Mouse (Mus musculus) brain, embryonic 18.5 days (tissue): ENCODE data around the gene Sec24b.

Experiments
- DNase-seq: peaks from one replicate; pipeline ENCODE4 v3.0.0-alpha.2; 2012; ENCODE audit warnings: low read depth, low spot score

Gene Sec24b

GRCm38 (mm10) chr3:129979510-129979909 lies 81.8 kb downstream of the Sec24b start:
- no peak for DNase-seq

DNA sequence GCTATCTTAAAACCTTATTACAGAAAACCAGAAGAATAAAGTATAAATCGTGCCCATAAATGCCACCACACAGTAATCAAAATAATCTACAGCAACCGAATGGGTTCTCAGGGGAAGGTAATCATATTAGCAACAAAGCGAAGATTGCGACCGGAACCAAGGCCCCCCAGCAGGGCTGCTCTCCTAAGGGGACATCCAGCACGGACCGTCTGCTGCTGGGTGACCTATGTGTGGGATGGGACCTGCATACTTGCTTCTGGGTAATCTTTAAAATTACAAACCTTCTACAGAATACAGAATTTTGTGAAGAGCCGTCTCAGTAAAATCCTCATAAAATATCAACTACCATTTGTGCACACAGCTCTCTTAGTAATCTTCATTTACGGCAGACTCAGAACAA lies 82.6 kb downstream of the Sec24b start:
- no peak for DNase-seq

DNA sequence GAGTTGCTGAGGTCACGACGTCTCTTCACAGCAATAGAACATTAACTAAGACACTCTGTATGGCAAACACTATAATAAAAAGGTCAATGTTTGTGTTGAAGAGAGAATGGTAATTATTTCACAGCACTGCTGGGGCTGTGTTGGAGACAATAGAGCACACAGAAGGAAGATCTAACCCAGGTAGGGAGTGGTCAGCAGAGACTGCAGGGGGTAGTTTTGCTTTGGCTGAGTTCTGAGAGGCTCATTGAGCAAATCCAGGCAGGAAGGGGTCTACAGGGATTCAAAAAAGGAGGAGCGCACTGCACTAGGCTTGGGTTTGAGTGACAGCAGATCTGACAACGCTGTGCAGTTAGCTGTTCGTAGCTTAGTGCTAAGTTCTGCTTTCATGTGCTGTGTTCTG lies 85.0 kb downstream of the Sec24b start:
- no peak for DNase-seq

DNA sequence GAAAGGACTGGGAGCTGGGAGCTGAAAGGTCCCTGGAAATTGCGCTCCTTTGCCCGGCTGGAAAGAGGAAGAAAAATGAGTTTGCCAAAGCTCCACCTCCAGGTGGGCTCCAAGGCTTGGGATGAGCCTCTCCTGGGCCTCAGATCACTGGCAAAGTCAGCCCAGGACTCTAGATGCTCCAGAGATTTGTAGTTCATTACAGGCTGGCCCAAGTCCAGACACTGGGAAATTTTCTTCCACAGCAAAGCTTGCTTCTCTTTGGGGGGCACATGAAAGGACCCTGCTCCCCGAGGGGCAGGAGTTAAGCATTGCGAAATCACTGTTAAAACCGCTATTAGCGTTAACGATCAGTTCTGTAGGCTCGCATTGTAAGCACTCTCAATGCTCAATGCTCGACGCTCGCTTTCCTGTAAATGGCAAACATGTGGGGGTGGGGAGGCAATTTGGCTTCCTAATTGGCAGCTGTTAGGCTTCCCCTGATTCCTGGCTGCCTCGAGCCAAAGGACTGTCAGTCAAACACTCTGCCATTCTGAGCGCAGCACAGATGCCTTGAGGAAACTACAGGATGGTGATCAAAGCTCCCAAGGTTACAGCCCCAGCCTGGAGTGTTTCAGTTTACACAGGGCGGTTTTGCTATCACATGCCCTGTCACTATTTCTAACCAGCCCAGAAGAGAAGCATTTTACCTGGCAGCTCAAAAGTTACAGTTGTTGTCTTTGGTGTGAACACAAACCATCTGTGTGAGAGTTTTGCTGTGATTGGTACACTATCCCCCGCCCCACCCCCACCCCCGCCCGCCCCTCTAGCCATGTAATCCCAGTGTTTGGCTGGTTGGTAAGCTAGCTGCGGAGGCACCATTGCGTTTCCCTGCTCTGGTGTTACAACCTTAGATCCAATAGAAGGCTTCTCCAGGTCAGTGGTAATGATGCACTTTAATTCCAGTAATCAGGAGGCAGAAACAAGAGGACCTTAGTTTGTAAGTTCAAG lies 90.5 kb downstream of the Sec24b start:
- DNase-seq = peak; percentile 59

DNA sequence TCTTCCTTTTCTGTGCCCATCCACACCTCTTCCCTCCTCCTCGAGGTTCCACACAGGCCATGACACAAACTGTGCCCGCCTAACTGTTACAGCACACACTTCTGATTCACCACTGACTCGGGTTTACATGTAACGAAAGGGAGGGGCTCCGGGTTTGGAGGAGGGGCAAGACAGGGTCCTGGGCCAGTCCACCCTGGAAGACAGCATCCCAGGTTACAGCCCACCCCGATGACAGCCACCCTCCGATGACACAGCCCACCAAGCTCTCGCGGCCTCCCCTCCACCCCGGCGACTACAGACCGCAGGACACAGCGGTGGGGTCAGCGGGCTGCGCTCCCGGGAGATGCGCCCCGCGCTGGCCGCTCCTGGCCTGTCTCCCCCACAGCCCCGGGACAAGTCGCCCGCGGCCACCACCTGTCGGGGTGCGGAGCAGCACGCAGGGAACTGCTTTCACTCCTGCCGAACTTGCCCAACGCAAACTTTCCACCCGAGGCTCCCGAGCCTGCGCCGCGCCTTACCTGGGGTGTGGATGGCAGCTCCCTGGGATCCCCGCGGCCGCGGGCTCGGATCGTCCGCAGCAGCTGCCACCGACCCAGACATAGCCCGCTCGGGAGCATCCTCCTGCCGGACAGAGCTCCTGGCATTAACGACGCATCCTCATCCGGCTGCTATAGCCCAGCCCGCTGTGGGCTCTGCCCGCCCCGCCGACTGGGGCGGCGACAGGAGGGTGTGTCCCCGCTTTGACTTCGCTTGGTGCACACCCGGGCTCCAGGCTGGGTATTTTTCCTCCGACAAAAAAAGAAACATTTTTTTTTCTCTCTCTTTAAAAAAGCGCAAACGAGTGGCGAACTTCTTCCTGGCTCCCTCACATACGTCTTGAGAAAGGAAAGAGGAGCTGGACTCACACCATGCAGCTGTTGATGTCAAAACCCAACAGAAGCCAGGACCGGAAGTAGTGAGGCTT lies 91.6 kb downstream of the Sec24b start, which contains the start of gene Mcub:
Mcub (minus strand) TSS at position 775 of the 964 bp plus-strand sequence.
- DNase-seq = no peak

- no peak for DNase-seq
Measured at GRCm38 (mm10) chr3:129969031-129969430, 92.3 kb downstream of the Sec24b start.

DNA sequence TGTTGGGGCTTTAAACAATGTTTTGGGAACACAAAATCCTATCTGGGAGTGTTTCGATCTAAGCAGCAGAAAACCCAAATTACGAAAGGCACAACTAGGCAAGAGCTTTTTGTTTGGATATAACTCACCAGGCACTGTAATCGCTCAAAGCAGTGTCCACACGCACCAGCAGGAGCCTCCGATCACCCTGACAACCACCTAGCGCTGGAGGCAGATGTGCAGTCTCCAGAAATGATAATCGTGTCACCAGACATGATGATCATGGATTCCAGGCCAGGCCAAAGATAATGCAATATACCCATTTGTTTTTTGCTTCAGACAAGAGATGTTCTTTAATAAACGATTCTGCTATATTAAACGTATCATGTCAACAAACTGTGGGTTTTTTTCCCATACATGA lies 93.5 kb downstream of the Sec24b start:
- DNase-seq = no peak

DNA sequence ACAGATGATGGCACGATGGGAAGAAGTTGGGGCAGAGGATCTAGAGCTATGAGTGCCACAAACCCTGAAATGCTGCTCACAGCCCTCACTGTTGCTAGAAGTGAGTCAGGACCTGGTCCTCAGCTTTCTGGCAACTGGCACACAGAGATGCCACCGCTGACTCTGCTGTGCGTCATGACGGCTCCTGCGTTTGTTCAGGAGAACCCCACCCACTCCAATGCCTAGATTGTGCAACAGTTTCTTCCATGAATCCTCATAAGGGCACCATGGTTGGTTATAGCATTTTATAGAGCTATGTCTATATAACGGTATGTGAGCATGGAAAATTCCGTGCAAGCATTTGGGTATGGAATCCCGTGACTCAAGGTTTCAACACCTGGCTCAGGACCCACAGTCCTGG lies 96.7 kb downstream of the Sec24b start:
- DNase-seq = no peak

GRCm38 (mm10) chr3:129962533-129962932 lies 98.8 kb downstream of the Sec24b start:
- no peak for DNase-seq

- DNase-seq = no peak
Measured at GRCm38 (mm10) chr3:129953296-129953695, 108.1 kb downstream of the Sec24b start.

GRCm38 (mm10) chr3:129949158-129949773 lies 112.1 kb downstream of the Sec24b start:
- no peak for DNase-seq

GRCm38 (mm10) chr3:129948359-129948758 lies 113.0 kb downstream of the Sec24b start:
- no peak for DNase-seq

GRCm38 (mm10) chr3:129946217-129946914 lies 115.0 kb downstream of the Sec24b start:
- DNase-seq = no peak

DNA sequence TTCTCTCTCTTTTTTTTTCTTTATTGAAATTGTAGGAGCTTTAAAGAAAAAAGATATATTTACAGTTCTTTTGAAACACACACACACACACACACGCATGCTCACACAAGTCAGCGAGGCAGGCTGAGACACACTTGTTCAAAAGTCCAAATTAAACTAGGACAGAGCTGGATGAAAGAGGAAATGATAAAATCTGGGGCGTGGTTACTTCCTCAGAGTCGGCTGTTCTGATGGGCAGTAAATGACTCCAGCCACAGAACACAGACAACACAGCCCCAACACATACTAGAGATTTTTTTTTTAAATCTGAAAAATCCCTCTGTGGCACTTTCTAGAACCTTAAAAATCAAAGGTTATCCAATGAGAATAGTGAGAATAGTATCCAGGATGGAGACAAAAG lies 117.5 kb downstream of the Sec24b start:
- DNase-seq = no peak

GRCm38 (mm10) chr3:129941291-129941690 lies 120.1 kb downstream of the Sec24b start:
- DNase-seq = no peak

DNA sequence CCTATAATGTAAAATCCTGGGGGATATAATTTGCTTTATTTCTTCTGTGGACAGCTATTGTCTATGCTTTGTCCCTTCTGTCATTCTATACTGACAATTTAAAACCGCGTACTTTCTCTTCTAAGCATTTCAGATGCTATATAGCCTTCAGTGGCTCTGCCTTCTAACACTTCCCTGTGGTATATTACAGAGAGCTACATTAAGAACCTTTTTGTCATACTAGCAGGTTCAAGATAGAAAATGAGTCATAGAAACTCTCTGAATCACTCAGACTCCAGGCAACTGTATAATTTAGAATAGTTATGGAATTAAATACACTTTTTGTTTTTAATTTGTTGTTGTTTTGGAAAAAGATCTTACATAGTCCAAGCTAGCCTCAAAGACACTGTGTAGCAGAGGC lies 120.6 kb downstream of the Sec24b start:
- no peak for DNase-seq

DNA sequence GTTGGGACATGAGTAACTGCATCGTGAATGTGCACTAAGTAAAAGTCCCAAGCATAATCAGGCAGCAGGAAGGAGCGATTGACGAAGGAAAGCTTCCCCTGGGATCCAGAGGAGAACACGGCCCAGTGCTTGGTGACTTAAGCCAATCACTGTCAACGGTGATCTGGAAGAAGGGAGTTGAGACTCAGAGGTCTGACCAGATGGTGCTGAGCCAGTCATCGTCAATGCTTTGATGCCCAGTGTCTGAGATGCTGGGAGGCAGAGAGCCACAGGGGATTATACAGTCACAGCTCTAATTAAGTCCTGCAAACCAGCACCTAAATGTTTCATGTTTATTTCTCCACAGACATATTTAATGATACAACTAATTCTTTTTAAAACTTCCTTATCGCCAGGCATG lies 122.3 kb downstream of the Sec24b start:
- DNase-seq = no peak

- no peak for DNase-seq
Measured at GRCm38 (mm10) chr3:129937848-129938247, 123.5 kb downstream of the Sec24b start.

- DNase-seq = no peak
Measured at GRCm38 (mm10) chr3:129936561-129936960, 124.8 kb downstream of the Sec24b start.
